Mouse (Mus musculus) G1E (cell line): ENCODE results near the gene Cd81.

Experiments
- CTCF ChIP-seq: IDR thresholded peaks from 2 replicates; pipeline ENCODE4 v1.5.1; 2012; ENCODE audit warnings: low read depth, low read length, inconsistent platforms, mixed read lengths
- POLR2AphosphoS5 ChIP-seq: IDR thresholded peaks from 2 replicates; pipeline ENCODE4 v1.6.1; 2012; ENCODE audit warnings: low read depth, low read length, inconsistent platforms; ENCODE audit not compliant: insufficient replicate concordance
- TAL1 ChIP-seq: conservative IDR thresholded peaks from 2 replicates; pipeline ENCODE4 v1.6.1; 2012; ENCODE audit warnings: low read depth, low read length, inconsistent platforms, mixed read lengths

GRCm38 (mm10) chr7:143112395-143112794 lies 59.9 kb downstream of the Cd81 start:
- TF ChIP-seq CTCF (no peak), TAL1 (no peak), POLR2AphosphoS5 (no peak)
